Mouse (Mus musculus): ENCODE data around the gene Olfr1420. TPM values are rescaled to one million over a fixed set of nuclear protein-coding genes. Genes with fewer than 3 reads are reported as not detected.

Olfr1420 gene
- total RNA-seq, 2 experiments from 2014 or later: not detected

Other genes with a start within 250 kb of the Olfr1420 start
- 148 and 159 TPM in 2 replicates for gene Ms4a3, start 245.7 kb upstream of the Olfr1420 start, total RNA-seq (2015; ENCODE audit: low replicate concordance)
- 39.9 and 40.2 TPM in 2 replicates for gene Ms4a3, start 245.7 kb upstream of the Olfr1420 start, total RNA-seq (2017; ENCODE audit: low replicate concordance)
- gene Oosp2, start 226.0 kb upstream of the Olfr1420 start, total RNA-seq (2015; ENCODE audit: low replicate concordance): not detected in 2 replicates
- not detected in 2 replicates for gene Oosp2, start 226.0 kb upstream of the Olfr1420 start, total RNA-seq (2017; ENCODE audit: low replicate concordance)
- gene Oosp1, start 195.4 kb upstream of the Olfr1420 start, total RNA-seq (2015; ENCODE audit: low replicate concordance): 2.1 TPM in 1 of 2 replicates, not detected in the other
- gene Oosp1, start 195.4 kb upstream of the Olfr1420 start, total RNA-seq (2017; ENCODE audit: low replicate concordance): 6.3 TPM in 1 of 2 replicates, not detected in the other
- gene Oosp3, start 189.5 kb upstream of the Olfr1420 start, total RNA-seq (2015; ENCODE audit: low replicate concordance): not detected in 2 replicates
- not detected in 2 replicates for gene Oosp3, start 189.5 kb upstream of the Olfr1420 start, total RNA-seq (2017; ENCODE audit: low replicate concordance)
- not detected in 2 replicates for gene Gif, start 139.0 kb upstream of the Olfr1420 start, total RNA-seq (2015; ENCODE audit: low replicate concordance)
- gene Gif, start 139.0 kb upstream of the Olfr1420 start, total RNA-seq (2017; ENCODE audit: low replicate concordance): not detected in 2 replicates
- gene Mrpl16, start 116.2 kb upstream of the Olfr1420 start, total RNA-seq (2015; ENCODE audit: low replicate concordance): 19.8 and 21.0 TPM in 2 replicates
- gene Mrpl16, start 116.2 kb upstream of the Olfr1420 start, total RNA-seq (2017; ENCODE audit: low replicate concordance): 6.8 and 22.5 TPM in 2 replicates
- 2.2 TPM in 1 of 2 replicates, not detected in the other for gene Stx3, start 67.2 kb upstream of the Olfr1420 start, total RNA-seq (2015; ENCODE audit: low replicate concordance)
- 0.39 and 6.0 TPM in 2 replicates for gene Stx3, start 67.2 kb upstream of the Olfr1420 start, total RNA-seq (2017; ENCODE audit: low replicate concordance)
- gene Olfr1417, start 47.3 kb upstream of the Olfr1420 start, total RNA-seq (2015; ENCODE audit: low replicate concordance): not detected in 2 replicates
- gene Olfr1417, start 47.3 kb upstream of the Olfr1420 start, total RNA-seq (2017; ENCODE audit: low replicate concordance): not detected in 2 replicates
- not detected in 2 replicates for gene Olfr1418, start 25.5 kb upstream of the Olfr1420 start, total RNA-seq (2015; ENCODE audit: low replicate concordance)
- not detected in 2 replicates for gene Olfr1418, start 25.5 kb upstream of the Olfr1420 start, total RNA-seq (2017; ENCODE audit: low replicate concordance)
- not detected in 2 replicates for gene Olfr1419, start 11.5 kb upstream of the Olfr1420 start, total RNA-seq (2015; ENCODE audit: low replicate concordance)
- not detected in 2 replicates for gene Olfr1419, start 11.5 kb upstream of the Olfr1420 start, total RNA-seq (2017; ENCODE audit: low replicate concordance)
- 9.6 and 12.3 TPM in 2 replicates for gene Patl1, start 25.8 kb downstream of the Olfr1420 start, total RNA-seq (2015; ENCODE audit: low replicate concordance)
- 2.7 and 5.3 TPM in 2 replicates for gene Patl1, start 25.8 kb downstream of the Olfr1420 start, total RNA-seq (2017; ENCODE audit: low replicate concordance)
- 23.5 and 34.6 TPM in 2 replicates for gene Osbp, start 79.4 kb downstream of the Olfr1420 start, total RNA-seq (2015; ENCODE audit: low replicate concordance)
- gene Osbp, start 79.4 kb downstream of the Olfr1420 start, total RNA-seq (2017; ENCODE audit: low replicate concordance): 32.1 and 32.3 TPM in 2 replicates
- gene Olfr1423, start 154.8 kb downstream of the Olfr1420 start, total RNA-seq (2015; ENCODE audit: low replicate concordance): not detected in 2 replicates
- gene Olfr1423, start 154.8 kb downstream of the Olfr1420 start, total RNA-seq (2017; ENCODE audit: low replicate concordance): not detected in 2 replicates
- not detected in 2 replicates for gene Olfr1424, start 176.1 kb downstream of the Olfr1420 start, total RNA-seq (2015; ENCODE audit: low replicate concordance)
- gene Olfr1424, start 176.1 kb downstream of the Olfr1420 start, total RNA-seq (2017; ENCODE audit: low replicate concordance): not detected in 2 replicates
- not detected in 2 replicates for gene Olfr1425, start 191.2 kb downstream of the Olfr1420 start, total RNA-seq (2015; ENCODE audit: low replicate concordance)
- gene Olfr1425, start 191.2 kb downstream of the Olfr1420 start, total RNA-seq (2017; ENCODE audit: low replicate concordance): not detected in 2 replicates
- not detected in 2 replicates for gene Olfr1426, start 205.4 kb downstream of the Olfr1420 start, total RNA-seq (2015; ENCODE audit: low replicate concordance)
- not detected in 2 replicates for gene Olfr1426, start 205.4 kb downstream of the Olfr1420 start, total RNA-seq (2017; ENCODE audit: low replicate concordance)
- gene Olfr1427, start 216.8 kb downstream of the Olfr1420 start, total RNA-seq (2015; ENCODE audit: low replicate concordance): not detected in 2 replicates
- not detected in 2 replicates for gene Olfr1427, start 216.8 kb downstream of the Olfr1420 start, total RNA-seq (2017; ENCODE audit: low replicate concordance)
- gene Olfr1428, start 229.3 kb downstream of the Olfr1420 start, total RNA-seq (2015; ENCODE audit: low replicate concordance): not detected in 2 replicates
- not detected in 2 replicates for gene Olfr1428, start 229.3 kb downstream of the Olfr1420 start, total RNA-seq (2017; ENCODE audit: low replicate concordance)
- gene Olfr76, start 236.6 kb downstream of the Olfr1420 start, total RNA-seq (2015; ENCODE audit: low replicate concordance): not detected in 2 replicates
- gene Olfr76, start 236.6 kb downstream of the Olfr1420 start, total RNA-seq (2017; ENCODE audit: low replicate concordance): not detected in 2 replicates